Mouse (Mus musculus): Measurements from ENCODE around the gene Nicn1.

GRCm38 (mm10) chr9:108267691-108268090 is 22.5 kb upstream of the Nicn1 start:
- TF ChIP-seq POLR2A (IDR thresholded peaks at IDR 0.05; ENCODE audit: insufficient read length, low read depth) (no peak), MYOG (IDR thresholded peaks at IDR 0.05; ENCODE audit: control insufficient read depth in 1 of 3, insufficient read depth in 1 of 3, insufficient read length in 2 of 3, low read depth in 2 of 3) (no peak), TCF12 (IDR thresholded peaks at IDR 0.05; ENCODE audit: insufficient read depth, poor library complexity, severe bottlenecking) (no peak), CEBPB (IDR thresholded peaks at IDR 0.05; ENCODE audit: insufficient read depth, poor library complexity, severe bottlenecking) (no peak), POLR2AphosphoS2 (IDR thresholded peaks at IDR 0.05; ENCODE audit: insufficient read length, low read depth) (no peak), SRF (IDR thresholded peaks at IDR 0.05; ENCODE audit: control insufficient read depth, insufficient read length, low read depth) (no peak), USF1 (IDR thresholded peaks at IDR 0.05; ENCODE audit: low read depth) (no peak), MAX (IDR thresholded peaks at IDR 0.05; ENCODE audit: low read depth) (no peak)
